Mouse (Mus musculus) midbrain, embryonic 13.5 days (tissue): ENCODE data around the gene Pitpna. TPM values are rescaled to one million over a fixed set of nuclear protein-coding genes. Genes with fewer than 3 reads are reported as not detected.

ENCODE experiments used
- ATAC-seq: fragments of 200-750 bp; cut with Nextera tagmentation; 2 replicates; pipeline ENCODE4 v1.8.0; 2017; ENCODE audit warnings: mild to moderate bottlenecking, moderate TSS enrichment, moderate library complexity
- H3K27ac ChIP-seq: fragments of 300-500 bp; sonication (generic); 2 replicates; pipeline ENCODE4 v1.5.1; 2015; ENCODE audit warnings: inconsistent platforms, mild to moderate bottlenecking, moderate library complexity
- H3K27me3 ChIP-seq: fragments of 300-500 bp; sonication (generic); 2 replicates; pipeline ENCODE4 v1.6.1; 2015; ENCODE audit warnings: mild to moderate bottlenecking, inconsistent platforms
- H3K36me3 ChIP-seq: fragments of 300-500 bp; sonication (generic); 2 replicates; pipeline ENCODE4 v1.6.1; 2015; ENCODE audit warnings: mild to moderate bottlenecking, inconsistent platforms
- H3K4me1 ChIP-seq: fragments of 300-500 bp; sonication (generic); replicated peaks from 2 replicates; pipeline ENCODE4 v1.6.1; 2015; ENCODE audit warnings: inconsistent platforms
- H3K4me2 ChIP-seq: fragments of 300-500 bp; sonication (generic); replicated peaks from 2 replicates; pipeline ENCODE4 v1.6.1; 2015; ENCODE audit warnings: moderate library complexity, mild to moderate bottlenecking, inconsistent platforms
- H3K4me3 ChIP-seq: fragments of 300-500 bp; sonication (generic); replicated peaks from 2 replicates; pipeline ENCODE4 v1.5.1; 2015; ENCODE audit warnings: mild to moderate bottlenecking, inconsistent platforms
- H3K9ac ChIP-seq: fragments of 300-500 bp; sonication (generic); replicated peaks from 2 replicates; pipeline ENCODE4 v1.6.1; 2015; ENCODE audit warnings: mild to moderate bottlenecking, inconsistent platforms
- H3K9me3 ChIP-seq: fragments of 300-500 bp; sonication (generic); 2 replicates; pipeline ENCODE4 v1.6.1; 2016; ENCODE audit warnings: mild to moderate bottlenecking, inconsistent platforms
- WGBS: fragments of 180-500 bp; shearing (Covaris S2); methylation state at CpG from one replicate; pipeline ENCODE4 v1.1.7; 2015; 5-methylcytosine and 5-hydroxymethylcytosine counted together
- polyA plus RNA-seq: library from polyadenylated mRNA; unstranded; fragments of >200 nt; fragmentation: Nextera tagmentation; extraction: Ambion mirVana; gene quantifications from 2 replicates; pipeline ENCODE4 v1.2.1, GENCODE M21; 2015

The Pitpna gene
- 77.8 and 99.2 TPM in 2 replicates for polyA plus RNA-seq

- ATAC-seq: peak; percentile 94
- Histone ChIP-seq H3K27me3 (no peaks in the 10 kb centered on the region), H3K4me3 (peak within 1 kb of the TSS; percentile 96), H3K27ac (peak within 1 kb of the TSS; percentile 90), H3K9me3 (no peaks in the 10 kb centered on the region), H3K36me3 (peaks cover 8% of the 10 kb centered on the region), H3K4me1 (peaks cover 32% of the 10 kb centered on the region), H3K4me2 (peak within 1 kb of the TSS; percentile 87), H3K9ac (peak within 1 kb of the TSS; percentile 99)
- WGBS: 5% methylated on average over 49 of the region's 49 CpGs
These were observed at the start of gene Pitpna for GRCm38 (mm10) chr11:75587493-75588284. Gene Pitpna (plus strand): TSS chr11:75588097.

GRCm38 (mm10) chr11:75538184-75538969 is 49.5 kb upstream of the Pitpna start:
- H3K4me3 ChIP-seq: no peak overlapping the region
- H3K27ac ChIP-seq: 0 out of 2 replicates have a peak overlapping the region, but pooled peaks have one; percentile 33
- no peaks in the 10 kb centered on the region for H3K27me3 ChIP-seq
- peaks cover 8% of the 10 kb centered on the region; the same call in 1 of the 2 replicates for H3K36me3 ChIP-seq
- 71% methylated on average over 9 of the region's 9 CpGs for WGBS
- no peak overlapping the region for H3K4me2 ChIP-seq
- peaks cover 42% of the 10 kb centered on the region for H3K4me1 ChIP-seq
- ATAC-seq: no peak
- peak overlapping the region; percentile 49 for H3K9ac ChIP-seq
- no peaks in the 10 kb centered on the region for H3K9me3 ChIP-seq

- H3K27me3 ChIP-seq: no peaks in the 10 kb centered on the region
- H3K4me2 ChIP-seq: no peak overlapping the region
- H3K4me1 ChIP-seq: peaks cover 37% of the 10 kb centered on the region
- 87% methylated on average over 13 of the region's 13 CpGs for WGBS
- peaks cover 8% of the 10 kb centered on the region; the same call in 1 of the 2 replicates for H3K36me3 ChIP-seq
- no peak overlapping the region for H3K9ac ChIP-seq
- no peak for ATAC-seq
- no peak overlapping the region for H3K4me3 ChIP-seq
- no peaks in the 10 kb centered on the region for H3K9me3 ChIP-seq
- no peak overlapping the region for H3K27ac ChIP-seq
These were observed 49.0 kb upstream of the Pitpna start for GRCm38 (mm10) chr11:75538970-75539299.

- Histone ChIP-seq H3K27ac (no peak overlapping the region), H3K4me2 (no peak overlapping the region), H3K4me1 (peaks cover 25% of the 10 kb centered on the region), H3K27me3 (no peaks in the 10 kb centered on the region), H3K4me3 (no peak overlapping the region), H3K36me3 (peaks cover 19% of the 10 kb centered on the region; the same call in 1 of the 2 replicates), H3K9ac (no peak overlapping the region), H3K9me3 (no peaks in the 10 kb centered on the region)
- WGBS: 89% methylated on average over 8 of the region's 8 CpGs
- ATAC-seq: no peak
These were observed 47.7 kb upstream of the Pitpna start for GRCm38 (mm10) chr11:75540209-75540608.

- 71% methylated on average over 19 of the region's 19 CpGs for WGBS
- Histone ChIP-seq H3K4me2 (no peak overlapping the region), H3K9ac (0 out of 2 replicates have a peak overlapping the region, but pooled peaks have one; percentile 33), H3K36me3 (peaks cover 27% of the 10 kb centered on the region), H3K9me3 (no peaks in the 10 kb centered on the region), H3K4me3 (no peak overlapping the region), H3K27me3 (no peaks in the 10 kb centered on the region), H3K4me1 (peaks cover 19% of the 10 kb centered on the region), H3K27ac (0 out of 2 replicates have a peak overlapping the region, but pooled peaks have one; percentile 15)
- no peak for ATAC-seq
These were observed 47.0 kb upstream of the Pitpna start for GRCm38 (mm10) chr11:75540710-75541581.

GRCm38 (mm10) chr11:75544713-75545112 is 43.2 kb upstream of the Pitpna start:
- peaks cover 45% of the 10 kb centered on the region for H3K36me3 ChIP-seq
- H3K4me2 ChIP-seq: no peak overlapping the region
- H3K4me3 ChIP-seq: no peak overlapping the region
- WGBS: 91% methylated on average over 9 of the region's 9 CpGs
- H3K27ac ChIP-seq: no peak overlapping the region
- no peak overlapping the region for H3K9ac ChIP-seq
- ATAC-seq: no peak
- no peaks in the 10 kb centered on the region for H3K27me3 ChIP-seq
- no peaks in the 10 kb centered on the region for H3K9me3 ChIP-seq
- peaks cover 8% of the 10 kb centered on the region; the same call in 1 of the 2 replicates for H3K4me1 ChIP-seq

- H3K27ac ChIP-seq: no peak overlapping the region
- H3K9me3 ChIP-seq: no peaks in the 10 kb centered on the region
- peaks cover 47% of the 10 kb centered on the region for H3K36me3 ChIP-seq
- no peaks in the 10 kb centered on the region for H3K27me3 ChIP-seq
- H3K4me1 ChIP-seq: peaks cover 18% of the 10 kb centered on the region
- no peak overlapping the region for H3K4me3 ChIP-seq
- no peak overlapping the region for H3K4me2 ChIP-seq
- H3K9ac ChIP-seq: no peak overlapping the region
- 81% methylated on average over 4 of the region's 4 CpGs for WGBS
- no peak for ATAC-seq
These were observed 41.8 kb upstream of the Pitpna start for GRCm38 (mm10) chr11:75546057-75546456.

- 62% methylated on average over 5 of the region's 5 CpGs for WGBS
- ATAC-seq: 0 out of 2 replicates have a peak, but pooled peaks have one; percentile 17
- no peak overlapping the region for H3K4me3 ChIP-seq
- H3K36me3 ChIP-seq: peaks cover 43% of the 10 kb centered on the region
- no peaks in the 10 kb centered on the region for H3K9me3 ChIP-seq
- H3K4me1 ChIP-seq: peaks cover 31% of the 10 kb centered on the region
- H3K4me2 ChIP-seq: no peak overlapping the region
- no peak overlapping the region for H3K9ac ChIP-seq
- H3K27ac ChIP-seq: 0 out of 2 replicates have a peak overlapping the region, but pooled peaks have one; percentile 51
- H3K27me3 ChIP-seq: no peaks in the 10 kb centered on the region
These were observed 38.2 kb upstream of the Pitpna start for GRCm38 (mm10) chr11:75549658-75550111.

- Histone ChIP-seq H3K4me1 (peaks cover 31% of the 10 kb centered on the region), H3K4me2 (no peak overlapping the region), H3K9ac (no peak overlapping the region), H3K4me3 (no peak overlapping the region), H3K36me3 (peaks cover 37% of the 10 kb centered on the region), H3K9me3 (no peaks in the 10 kb centered on the region), H3K27ac (0 out of 2 replicates have a peak overlapping the region, but pooled peaks have one; percentile 30), H3K27me3 (no peaks in the 10 kb centered on the region)
- 63% methylated on average over 12 of the region's 12 CpGs for WGBS
- ATAC-seq: 0 out of 2 replicates have a peak, but pooled peaks have one; percentile 48
These were observed 37.5 kb upstream of the Pitpna start for GRCm38 (mm10) chr11:75550200-75550946.

- Histone ChIP-seq H3K27ac (no peak overlapping the region), H3K27me3 (no peaks in the 10 kb centered on the region), H3K4me1 (peaks cover 31% of the 10 kb centered on the region), H3K36me3 (peaks cover 27% of the 10 kb centered on the region), H3K4me2 (no peak overlapping the region), H3K9me3 (no peaks in the 10 kb centered on the region), H3K4me3 (no peak overlapping the region), H3K9ac (no peak overlapping the region)
- WGBS: 88% methylated on average over 5 of the region's 5 CpGs
- no peak for ATAC-seq
These were observed 36.6 kb upstream of the Pitpna start for GRCm38 (mm10) chr11:75551321-75551720.
